Mouse (Mus musculus): Measurements from ENCODE around the gene Dsn1.
A peak's percentile ranks its signal among the peaks of the same experiment; 100 is the strongest.

The Dsn1 gene

DNA sequence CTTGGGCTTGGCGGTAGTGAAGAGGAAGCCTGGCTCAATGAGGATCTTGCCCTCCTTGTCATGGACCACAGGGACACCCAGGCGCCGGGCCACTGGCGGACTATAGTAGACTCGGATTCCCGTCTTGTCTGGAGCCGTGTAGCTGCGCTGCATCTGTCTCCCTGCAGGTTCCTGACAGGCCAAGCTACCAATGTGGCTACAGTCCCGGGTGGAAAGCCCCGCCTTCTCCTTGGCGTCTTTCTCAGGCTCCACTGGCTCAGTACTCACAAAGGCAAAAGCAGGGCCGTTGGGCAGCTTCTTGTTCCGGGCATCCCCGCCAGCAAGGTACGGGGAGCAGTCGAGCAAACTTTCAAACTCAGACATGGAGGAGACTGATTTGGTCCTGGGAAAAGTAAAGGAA, 14.2 kb upstream of the Dsn1 start:
- no peak for DNase-seq (ENCODE audit: low spot score in 2 of 2)

DNA sequence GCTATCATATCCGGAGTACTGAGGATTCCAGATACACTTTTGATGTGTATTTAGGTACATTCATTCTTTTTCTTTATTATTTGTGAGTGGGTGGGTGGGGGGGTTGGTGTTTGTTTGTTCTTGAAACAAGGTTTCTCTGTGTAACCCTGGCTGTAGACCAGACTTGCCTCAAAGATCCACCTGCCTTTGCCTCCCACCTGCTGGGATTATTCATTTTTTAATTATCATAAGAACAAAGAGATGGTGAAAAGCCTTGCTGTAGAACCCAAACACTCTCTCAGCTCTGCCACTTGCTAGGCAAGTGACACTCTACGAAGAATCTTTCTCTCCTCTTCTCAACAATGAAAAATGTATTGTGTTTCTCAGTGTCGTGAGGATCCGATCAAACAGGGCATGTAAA, 12.3 kb upstream of the Dsn1 start:
- no peak for DNase-seq (ENCODE audit: low spot score in 2 of 2)

DNA sequence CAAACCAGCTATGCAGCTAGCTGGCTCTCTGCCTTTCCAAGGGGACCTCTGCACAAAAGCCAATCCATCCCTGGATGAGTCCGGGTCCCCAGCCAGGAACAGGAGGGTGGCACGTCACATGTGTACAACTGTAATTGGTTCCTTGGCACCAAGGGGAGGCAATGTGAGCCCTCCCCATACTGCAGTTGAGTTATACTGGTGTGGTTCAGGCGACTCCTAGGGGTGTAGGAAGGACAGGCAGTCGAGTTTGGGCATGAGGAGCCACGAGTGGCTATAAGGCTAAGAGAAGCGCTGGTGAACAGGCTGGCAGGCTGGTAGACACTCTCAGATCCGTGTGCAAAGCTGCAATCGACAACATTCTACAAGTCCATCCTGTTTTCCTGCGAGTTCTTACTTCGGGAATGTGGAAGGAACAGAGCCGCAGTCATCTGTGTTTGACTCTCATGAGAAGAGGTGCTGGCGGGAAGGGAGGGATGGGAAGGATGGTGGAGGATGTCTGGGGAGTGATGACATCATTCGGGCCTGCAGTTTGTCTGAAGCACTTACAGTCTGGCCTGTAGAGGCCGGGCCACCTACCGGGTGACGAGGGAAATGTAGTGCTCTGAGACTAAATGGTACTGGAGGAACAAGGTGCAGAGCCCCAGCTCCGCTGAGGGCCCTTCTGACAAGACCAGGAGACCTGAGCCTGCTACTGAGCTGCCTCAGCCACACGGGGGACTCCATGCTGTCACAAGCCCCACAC, 9.7 kb upstream of the Dsn1 start:
- DNase-seq (ENCODE audit: low spot score in 2 of 2): no peak

DNA sequence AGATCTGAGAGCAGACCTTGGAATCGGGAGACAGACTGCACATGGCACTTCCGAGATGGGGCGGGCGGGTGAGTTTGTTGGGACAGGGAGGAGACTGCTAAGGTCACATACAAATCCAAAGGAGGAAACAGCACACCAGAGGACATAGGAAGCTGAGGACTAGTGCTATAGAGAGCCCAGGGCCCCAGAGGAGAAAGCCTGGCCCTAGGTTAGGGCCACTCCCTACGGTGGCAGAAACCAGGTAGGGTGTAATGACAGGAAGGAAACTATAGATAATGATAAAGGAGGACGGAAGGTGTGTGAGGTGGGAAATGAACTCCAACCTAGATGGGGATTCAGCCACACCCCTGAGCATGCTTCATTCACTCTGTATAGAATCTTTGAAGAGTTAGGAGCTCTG, 5.4 kb upstream of the Dsn1 start:
- no peak for DNase-seq (ENCODE audit: low spot score in 2 of 2)

DNA sequence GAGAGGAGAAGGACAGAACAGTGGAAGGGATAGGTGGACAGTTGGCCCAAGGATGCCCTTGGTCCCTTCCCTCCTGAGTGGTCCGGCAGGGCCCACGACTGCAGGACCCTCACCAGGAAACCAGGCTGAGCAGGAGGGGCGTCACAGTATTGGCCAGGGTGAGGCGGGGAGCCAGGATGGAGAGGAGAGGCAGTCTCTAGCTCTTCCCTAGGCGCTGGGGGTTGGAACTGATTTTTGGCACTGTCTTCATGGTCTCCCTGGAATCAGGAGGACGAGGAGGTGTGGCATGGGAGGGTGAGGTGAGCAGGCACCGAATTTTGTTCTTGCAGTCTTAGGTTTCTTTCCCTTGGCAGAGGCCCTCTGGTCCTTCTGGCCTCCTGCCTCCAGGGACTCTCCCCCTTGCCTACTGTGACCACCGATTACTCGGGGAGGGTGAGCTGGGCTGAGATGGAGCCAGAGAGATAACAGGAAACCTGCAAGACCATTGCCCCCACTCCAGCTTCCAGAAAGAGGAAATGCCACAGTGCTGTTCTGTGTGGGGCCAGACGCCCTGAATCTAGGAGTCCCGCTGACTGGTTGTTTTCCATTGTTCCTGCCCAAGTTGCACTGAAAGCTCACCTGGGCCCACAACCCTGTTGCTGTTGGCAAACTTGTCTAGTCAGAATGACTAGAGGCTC, 3.8 kb upstream of the Dsn1 start:
- DNase-seq (ENCODE audit: low spot score in 2 of 2): no peak

DNA sequence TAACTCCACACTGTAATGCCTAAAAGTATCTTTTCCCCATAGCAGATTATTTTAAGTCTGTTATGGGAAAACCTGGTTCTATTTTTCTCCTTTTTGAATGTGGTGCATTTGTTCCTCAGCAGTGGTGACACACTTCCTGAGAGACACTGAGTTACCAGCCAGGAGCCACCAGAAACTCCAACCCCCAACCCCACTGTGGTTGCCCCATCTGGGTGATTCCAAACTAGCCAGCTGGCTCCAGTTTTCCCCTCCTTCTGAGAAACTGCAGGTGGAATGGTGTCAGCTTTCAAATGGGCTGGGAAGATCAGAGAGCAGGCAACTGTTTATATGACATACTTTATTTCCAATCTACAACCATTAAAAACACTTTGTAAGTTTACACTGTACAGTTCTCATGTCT, 3.2 kb upstream of the Dsn1 start:
- no peak for DNase-seq (ENCODE audit: low spot score in 2 of 2)

DNA sequence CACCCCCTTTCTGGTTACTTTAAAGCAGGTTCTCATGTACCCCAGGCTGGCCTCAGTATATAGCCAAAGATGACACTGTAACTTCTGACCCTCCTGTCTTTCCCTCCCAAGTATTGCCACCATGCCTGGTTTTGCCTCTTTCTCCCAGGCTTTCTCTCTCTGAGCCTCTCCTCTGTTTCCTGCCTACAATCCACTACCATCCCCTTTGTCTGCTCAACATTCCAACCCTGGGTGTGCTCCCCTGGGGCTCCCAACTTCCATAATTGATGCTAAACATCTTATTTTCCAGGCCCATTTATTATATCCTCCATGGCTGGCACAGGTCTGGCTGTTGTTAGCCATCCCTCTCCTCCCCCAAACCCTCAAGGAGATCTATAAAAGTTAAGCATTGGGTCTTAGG, 1.6 kb upstream of the Dsn1 start:
- no peak for DNase-seq (ENCODE audit: low spot score in 2 of 2)

DNA sequence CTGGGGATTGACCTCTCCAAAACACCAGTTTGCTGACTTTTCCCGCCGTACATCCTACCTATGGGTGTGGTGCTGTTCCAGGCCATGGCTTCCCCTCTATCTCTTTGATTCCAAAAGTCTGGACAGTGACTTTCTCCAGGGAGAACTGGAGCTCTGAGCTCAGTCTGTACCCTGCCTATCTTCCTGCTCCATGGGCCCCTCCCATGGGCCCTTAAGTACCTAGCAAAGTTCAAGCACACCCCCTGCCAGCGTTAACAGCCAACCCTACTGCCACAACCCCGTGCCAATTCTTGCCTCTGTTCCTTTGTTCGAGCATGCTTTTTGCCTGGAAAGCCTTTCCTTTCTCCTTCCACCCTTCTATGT, 261 bp upstream of the Dsn1 start:
- no peak for DNase-seq (ENCODE audit: low spot score in 2 of 2)

DNA sequence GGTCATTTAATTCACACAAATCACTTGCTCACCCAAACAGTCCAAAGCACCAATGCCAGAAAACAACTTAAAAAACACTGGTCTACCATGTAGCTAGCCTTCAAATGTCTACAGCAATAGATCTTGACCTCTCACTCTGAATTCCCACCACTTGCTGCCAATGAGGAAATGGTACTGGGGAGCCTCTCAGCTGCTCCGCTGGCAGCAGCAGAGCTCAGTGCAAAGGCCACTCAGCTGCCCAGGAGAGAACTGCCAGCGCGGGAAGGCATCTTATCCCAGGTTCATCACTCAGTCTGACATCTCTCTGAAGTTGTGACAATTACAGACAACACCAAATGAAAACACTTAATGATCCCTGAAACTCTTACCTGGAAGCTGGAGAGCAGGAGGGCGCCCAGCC, 4.6 kb downstream of the Dsn1 start:
- DNase-seq (ENCODE audit: low spot score in 2 of 2): no peak

DNA sequence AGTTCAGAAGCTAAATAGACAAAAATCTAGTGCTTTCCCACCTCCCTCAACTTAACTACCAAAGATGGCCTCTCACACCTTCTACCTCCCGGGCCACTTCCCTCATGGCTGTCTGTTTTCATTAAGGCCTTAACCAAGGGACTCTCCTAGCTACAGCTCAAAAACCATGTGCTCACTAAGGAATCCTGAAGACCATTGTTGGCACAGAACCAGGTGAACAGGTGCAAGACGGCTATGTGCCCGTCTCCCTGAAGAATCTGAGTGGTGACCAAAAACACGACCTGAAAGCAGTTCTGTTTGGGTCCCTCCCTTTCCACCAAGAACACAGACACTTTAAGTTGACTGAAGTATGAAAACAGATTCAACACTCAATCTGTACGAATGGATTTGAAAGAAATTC, 8.7 kb downstream of the Dsn1 start:
- DNase-seq (ENCODE audit: low spot score in 2 of 2): no peak

DNA sequence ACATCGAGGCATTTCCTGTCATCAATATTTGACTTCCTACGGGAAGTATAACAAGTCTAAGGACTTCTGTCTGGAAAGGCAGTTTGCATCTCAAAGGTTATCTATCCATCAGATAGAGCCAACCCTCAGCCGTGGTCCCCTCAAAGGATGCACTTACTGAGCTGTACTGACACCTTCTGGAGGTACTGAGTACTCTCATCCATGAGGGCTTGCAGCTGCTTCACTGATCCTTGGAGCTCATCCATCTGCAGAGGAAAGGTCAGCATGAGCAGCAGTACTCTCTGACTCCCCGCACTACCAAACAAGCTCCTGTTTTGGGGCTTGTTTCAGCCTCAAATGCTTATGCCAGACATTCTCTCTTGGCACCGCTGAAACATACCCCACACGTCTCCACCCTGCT, 10.4 kb downstream of the Dsn1 start:
- DNase-seq (ENCODE audit: low spot score in 2 of 2): peak; percentile 72 to 76

DNA sequence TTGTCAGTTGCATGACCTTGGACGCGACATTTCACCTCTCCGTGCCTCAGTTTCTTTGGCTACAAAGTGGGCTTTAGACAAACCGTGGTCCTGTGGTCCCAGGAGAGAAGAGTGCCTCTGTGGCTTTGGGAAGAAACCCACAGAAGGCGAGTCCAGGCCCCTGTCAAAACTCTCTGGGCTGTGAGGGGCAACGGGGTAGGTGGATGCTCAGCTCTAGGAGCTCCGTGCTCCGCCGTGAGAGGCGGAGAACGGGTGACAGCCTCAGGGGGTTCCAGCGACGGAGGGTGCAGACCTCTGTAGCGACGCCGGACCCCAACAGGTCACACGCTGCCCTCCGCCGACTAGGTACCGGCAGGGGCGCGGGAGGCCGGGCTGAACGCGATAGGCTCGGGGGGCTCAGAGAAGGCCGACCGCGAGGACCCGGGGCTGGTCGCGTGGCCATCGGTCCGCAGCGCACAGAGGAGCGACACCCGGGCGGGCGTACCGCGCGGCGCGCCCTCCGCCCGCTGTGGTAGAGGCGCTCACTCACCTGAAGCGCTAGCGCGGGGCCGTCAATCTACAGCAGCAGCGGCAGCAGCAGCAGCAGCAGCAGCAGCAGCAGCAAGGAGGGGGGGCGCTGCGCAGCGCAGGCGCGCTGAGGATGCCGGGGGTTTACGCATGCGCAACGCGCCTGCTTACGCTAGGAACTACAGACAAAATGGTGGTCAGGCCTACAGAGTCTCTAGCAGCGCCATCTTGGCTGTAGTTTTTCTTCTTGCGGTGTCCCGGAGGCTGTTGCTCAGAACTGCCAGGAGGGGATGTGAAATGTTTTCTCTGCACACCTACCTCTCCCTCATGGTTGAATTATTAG, 15.3 kb downstream of the Dsn1 start, which contains the start of gene Ndrg3:
TSS of gene Ndrg3 (minus strand) at position 587 of the 850 bp plus-strand sequence.
- peak; percentile 98 for DNase-seq (ENCODE audit: low spot score in 2 of 2)

DNA sequence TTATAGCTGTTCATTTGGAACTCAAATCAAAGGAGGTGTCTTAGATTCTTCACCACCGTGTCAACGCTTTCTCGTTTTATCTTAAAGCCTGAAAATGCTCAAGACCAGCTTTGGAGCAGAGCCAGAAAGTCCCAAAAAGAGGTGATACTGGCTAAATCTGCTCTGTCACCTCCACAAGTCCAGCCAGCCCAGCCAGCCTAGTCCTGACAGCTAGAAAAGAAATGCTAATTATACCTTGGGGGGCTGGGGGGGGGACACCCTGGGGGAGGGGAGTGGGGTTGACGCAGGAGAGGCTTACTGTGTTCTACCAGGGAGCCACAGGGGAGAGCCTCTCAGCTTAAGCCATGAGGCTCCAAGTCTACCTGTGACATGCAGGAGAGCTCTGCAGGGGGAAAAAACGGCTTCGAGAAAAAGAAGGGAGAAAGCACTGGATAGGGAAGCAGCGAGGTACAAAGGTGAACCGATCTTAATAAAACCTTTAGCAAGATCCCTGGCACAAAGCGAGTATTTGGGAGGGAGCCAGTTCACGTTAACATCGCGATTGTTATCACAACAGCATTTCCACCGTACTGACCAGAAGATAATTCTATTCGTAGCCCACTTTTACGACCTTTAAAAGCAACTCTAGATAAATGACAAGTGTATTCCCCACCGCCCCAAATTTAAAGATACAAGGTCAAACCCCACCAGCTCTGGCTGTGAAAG, 16.1 kb downstream of the Dsn1 start:
- DNase-seq (ENCODE audit: low spot score in 2 of 2): peak; percentile 54 to 76

DNA sequence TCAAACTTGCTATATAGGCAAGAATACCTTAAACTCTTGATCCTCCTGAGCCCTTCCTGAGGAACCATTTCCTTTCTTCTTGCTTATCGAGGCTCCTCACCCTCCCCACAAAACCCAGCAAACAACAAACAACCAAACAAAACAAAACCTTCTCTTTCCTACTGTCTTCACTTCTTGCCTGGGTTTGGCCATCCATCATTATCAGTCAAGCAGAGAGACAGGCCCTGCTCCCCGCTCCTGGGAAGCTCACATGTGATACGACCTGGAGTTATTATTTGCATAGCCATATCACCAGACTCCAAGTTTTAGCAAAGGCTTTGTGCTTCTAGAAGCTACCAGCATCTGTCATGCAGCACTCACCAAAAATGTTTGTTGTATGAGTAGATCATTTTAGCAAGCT, 19.6 kb downstream of the Dsn1 start:
- no peak for DNase-seq (ENCODE audit: low spot score in 2 of 2)

DNA sequence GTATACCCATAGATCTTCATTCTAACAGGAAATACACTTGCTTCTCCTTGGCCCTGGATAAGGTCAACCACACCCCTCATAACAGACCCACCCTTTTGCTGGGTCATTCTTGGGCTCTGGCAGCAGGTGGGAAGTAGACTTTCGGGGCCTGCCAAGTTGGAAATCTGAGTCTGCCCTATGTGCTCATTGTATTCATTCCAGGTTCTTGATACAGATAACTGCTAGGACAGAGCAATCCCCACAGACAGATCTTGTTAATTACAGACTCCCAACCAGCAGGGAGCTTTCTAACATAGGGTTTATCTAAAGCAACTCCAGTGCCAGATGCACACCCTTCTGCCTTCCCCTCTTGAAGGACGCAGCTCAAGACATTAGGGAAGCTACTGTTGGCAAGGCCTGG, 24.1 kb downstream of the Dsn1 start:
- DNase-seq (ENCODE audit: low spot score in 2 of 2): peak in 1 of 2 experiments; percentile 44

DNA sequence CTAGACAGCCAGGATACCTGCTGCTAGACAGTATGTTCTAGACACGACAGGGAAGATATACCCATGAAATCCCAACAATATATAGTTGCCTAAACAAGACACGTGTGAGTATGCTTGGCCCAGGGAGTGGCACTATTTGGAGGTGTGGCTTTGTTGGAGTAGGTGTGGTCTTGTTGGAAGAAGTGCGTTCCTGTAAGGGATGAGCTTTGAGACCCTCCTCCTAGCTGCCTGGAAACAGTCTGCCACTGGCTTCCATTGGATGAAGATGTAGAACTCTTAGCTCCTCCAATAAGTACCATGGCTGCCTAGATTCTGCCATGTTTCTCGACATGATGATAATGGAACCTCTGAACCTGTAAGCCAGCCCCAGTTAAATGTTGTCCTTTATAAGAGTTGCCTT, 25.7 kb downstream of the Dsn1 start:
- DNase-seq (ENCODE audit: low spot score in 2 of 2): no peak

DNA sequence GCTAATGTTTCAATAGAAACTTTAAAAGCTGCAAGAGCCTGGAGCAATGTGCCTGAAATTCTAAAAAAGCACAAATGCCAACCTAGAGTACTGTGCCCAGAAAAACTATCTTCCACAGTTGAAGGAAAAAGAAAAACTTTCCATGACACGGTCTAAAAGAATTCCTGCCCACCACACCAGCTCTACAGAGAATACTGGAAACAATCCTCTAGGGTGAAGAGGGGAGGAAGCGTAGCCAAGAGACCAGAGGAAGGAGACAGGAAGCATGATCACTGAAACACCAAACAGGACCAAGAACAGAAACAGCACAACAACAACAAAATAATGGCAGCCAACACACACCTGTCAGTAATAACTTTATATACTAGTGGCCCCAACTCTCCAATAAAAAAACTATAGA, 26.9 kb downstream of the Dsn1 start:
- no peak for DNase-seq (ENCODE audit: low spot score in 2 of 2)

DNA sequence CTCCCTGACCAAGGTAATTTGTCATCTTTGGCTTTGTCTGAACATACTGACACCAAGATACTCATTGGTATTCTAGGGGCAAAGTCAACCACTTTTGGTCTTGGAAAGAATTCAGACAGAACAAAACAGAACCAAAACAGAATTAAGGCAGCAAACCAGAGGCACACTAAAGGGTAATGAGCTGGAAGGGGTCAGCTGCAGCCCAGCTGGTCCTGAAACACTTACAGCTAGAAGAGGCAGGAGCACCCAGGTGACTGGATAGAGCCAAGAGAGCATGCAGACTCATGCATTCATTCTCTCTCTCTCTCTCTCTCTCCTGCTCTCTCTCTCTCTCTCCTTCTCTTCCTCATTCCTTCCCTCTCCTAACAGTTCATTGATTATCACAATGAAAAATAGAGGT, 30.2 kb downstream of the Dsn1 start:
- DNase-seq (ENCODE audit: low spot score in 2 of 2): no peak

DNA sequence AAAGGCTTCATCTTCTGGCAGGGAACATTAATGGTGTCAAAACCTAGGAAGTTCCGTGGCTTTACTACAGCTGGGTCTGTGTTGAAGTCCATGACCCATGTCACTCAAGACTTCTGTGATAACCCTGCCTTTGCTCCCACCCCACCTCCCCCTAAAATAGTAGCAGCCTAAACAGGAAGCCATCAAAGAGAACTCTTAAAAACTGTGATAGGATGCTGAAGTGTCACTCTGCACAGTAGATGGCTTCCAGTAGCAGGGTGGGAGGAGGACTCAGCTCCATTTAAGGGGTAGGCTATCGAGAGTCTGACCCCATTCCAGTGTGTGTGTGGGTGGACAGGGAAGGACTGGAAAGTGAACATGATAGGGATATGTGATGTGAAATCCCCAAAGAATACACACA, 32.0 kb downstream of the Dsn1 start:
- no peak for DNase-seq (ENCODE audit: low spot score in 2 of 2)

DNA sequence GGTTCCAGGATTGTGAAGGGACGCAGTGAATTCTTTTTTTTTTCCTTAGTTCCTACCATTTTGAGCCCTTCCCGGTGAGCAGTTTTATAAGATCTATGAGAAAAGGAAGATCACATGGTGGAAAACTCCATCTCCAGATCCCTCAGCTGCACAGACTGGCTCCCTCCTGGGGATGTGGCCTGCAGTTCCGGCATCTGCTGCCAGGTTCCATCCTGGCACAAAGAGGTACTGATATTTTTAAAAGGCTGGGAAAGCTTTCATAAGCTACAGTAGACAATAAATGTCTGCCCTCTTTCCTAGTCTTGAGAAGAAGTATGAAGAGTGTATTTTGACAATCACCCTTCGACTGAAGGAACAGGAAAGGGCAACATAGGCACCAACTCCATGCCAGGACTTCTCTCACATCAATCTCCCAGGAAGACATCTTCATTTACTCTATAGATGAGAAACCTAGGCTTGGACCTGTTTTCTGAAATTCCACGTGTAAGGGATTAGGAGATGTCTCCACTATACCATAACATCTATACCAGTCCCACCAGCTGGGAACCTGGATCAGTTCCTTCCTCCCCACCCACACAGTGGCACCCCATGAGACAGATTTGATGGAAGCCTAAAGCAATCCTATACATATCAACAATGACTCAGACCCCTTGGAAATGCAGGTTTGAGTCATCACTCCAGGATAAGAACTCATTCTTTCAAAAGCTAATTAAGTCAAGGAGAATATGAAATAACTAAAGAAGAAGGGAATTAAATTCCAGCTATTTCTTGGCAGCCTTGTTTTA, 33.4 kb downstream of the Dsn1 start:
- peak; percentile 71 for DNase-seq (ENCODE audit: low spot score in 2 of 2)

DNA sequence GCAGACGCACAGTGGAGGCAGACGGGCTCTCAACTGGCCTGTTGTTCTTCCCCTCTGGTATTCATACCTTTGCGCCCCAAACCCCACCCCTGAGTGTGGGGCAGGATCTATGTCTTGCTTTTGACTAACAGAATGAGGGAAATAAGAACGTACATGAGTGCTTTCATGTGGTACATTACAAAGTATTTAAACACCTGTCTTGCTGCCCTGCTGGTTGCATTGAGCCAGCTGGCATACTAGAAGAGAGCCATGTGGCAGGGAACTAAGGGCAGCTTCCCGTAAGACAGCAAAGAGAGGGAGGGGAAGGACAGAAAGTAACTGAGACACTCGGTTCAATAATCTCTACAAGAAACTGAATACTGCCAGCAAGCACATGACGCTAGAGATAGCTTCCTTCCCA, 36.7 kb downstream of the Dsn1 start:
- DNase-seq (ENCODE audit: low spot score in 2 of 2): no peak

All from right cerebral cortex, postnatal 10 days (tissue).